Mouse (Mus musculus): Measurements from ENCODE around the gene Cgnl1. TPM values are rescaled to one million over a fixed set of nuclear protein-coding genes. Genes with fewer than 3 reads are reported as not detected.

Gene Cgnl1
- polyA plus RNA-seq, 1 experiment from 2014 or later = 4.6 TPM

DNA sequence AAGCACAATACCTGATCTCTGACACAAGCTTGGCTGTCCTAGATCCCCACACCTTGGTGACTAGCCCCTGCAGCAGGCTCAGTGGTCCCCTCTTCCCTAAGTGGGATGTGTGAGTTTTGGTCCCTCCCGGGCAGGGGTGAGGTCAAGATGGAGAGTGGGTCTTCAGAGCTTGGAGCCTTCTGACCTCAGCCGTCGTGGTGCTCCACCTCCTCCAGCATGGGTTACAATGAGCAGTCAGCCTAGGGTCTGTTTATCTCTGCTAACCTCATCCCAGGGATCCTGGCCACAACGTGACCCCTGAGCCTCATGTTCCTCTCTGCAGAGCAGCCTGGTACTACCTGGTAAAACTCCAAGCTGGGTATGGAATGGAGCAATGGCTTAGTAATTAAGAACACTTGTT, 36.4 kb upstream of the Cgnl1 start:
- Histone ChIP-seq H3K4me2 (no peak overlapping the region), H3K9me3 (ENCODE audit: control insufficient read depth, low read length) (no peaks in the 10 kb centered on the region), H3K9ac (ENCODE audit: low read length) (no peak overlapping the region), H3K4me1 (ENCODE audit: control insufficient read depth, insufficient read depth, low read length) (no peaks in the 10 kb centered on the region), H3K27me3 (ENCODE audit: control insufficient read depth, insufficient read depth, low read length) (no peaks in the 10 kb centered on the region; the same call in none of the 2 replicates), H3K36me3 (ENCODE audit: control insufficient read depth, insufficient read depth, low read length) (no peaks in the 10 kb centered on the region), H3K27ac (ENCODE audit: low read depth, low read length) (no peak overlapping the region), H3K4me3 (ENCODE audit: low read depth, low read length) (no peak overlapping the region)
- ATAC-seq (ENCODE audit: low FRiP score) = no peak
- DNase-seq (ENCODE audit: low spot score, missing footprints) = peak; percentile 65
- WGBS = 65% methylated on average over 4 of the region's 4 CpGs

DNA sequence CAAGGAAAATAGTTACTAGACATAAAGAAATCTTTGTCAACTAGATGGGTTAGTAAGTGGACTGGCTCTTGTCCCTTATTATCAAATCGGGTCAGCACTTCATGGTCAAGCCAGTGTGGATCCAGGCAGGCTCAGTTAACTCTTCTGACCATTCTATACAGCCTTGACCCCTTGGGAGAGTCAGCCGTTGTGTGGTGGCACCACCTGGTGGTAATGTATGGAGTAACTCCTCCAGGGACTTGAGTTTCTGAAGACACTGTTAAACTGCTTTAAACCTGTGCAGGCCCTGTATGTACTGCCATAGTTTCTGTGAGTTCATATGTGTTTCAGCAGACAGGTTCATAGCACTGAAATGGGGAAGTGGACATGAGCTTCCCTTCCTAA, 35.0 kb upstream of the Cgnl1 start:
- H3K4me3 ChIP-seq (ENCODE audit: low read depth, low read length) = no peak overlapping the region
- no peak overlapping the region for H3K27ac ChIP-seq (ENCODE audit: low read depth, low read length)
- no peaks in the 10 kb centered on the region for H3K4me1 ChIP-seq (ENCODE audit: control insufficient read depth, insufficient read depth, low read length)
- no peak overlapping the region for H3K4me2 ChIP-seq
- 12% methylated on average over 2 of the region's 2 CpGs for WGBS
- peak; percentile 96 for DNase-seq (ENCODE audit: low spot score, missing footprints)
- H3K36me3 ChIP-seq (ENCODE audit: control insufficient read depth, insufficient read depth, low read length) = no peaks in the 10 kb centered on the region
- no peaks in the 10 kb centered on the region for H3K9me3 ChIP-seq (ENCODE audit: control insufficient read depth, low read length)
- ATAC-seq (ENCODE audit: low FRiP score) = peak; percentile 61
- H3K9ac ChIP-seq (ENCODE audit: low read length) = no peak overlapping the region
- H3K27me3 ChIP-seq (ENCODE audit: control insufficient read depth, insufficient read depth, low read length) = no peaks in the 10 kb centered on the region; the same call in none of the 2 replicates

DNA sequence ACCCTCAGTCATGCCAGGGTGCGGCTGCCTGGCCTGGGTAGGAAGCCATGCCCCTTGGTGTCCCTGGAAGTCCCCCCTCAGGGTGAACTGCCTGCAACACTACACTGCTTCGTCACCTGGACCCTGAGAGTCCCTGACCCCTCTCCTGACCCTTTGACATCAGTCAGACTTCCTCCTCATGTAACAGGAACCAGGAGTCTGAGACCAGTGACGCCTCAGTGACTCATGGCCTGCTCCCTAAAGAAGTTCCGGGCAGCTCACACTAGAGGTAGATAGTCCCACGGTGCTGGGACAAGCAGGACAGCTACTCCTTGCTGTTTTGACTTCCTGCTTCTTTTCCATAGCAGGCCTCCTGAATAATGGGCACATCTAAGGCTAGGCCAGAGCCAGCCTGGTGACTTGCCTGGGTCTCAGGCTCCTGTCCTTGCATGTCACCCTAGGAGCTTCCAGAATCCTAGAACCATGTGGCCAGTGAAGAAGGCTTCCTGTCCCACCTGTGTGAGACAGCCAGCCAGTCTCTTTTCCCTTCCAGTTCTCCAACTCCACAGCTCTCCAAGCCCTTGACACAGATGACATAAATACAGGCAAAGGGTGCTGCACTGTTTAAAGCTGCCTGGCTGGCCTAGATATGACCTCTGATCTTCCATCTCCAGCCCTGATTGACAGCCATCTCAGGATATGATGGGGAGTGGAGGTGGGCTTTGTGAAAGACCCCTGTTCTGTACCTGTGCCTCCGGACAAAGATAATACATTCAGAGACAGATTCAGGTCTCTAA, 34.4 kb upstream of the Cgnl1 start:
- H3K9ac ChIP-seq (ENCODE audit: low read length) = no peak overlapping the region
- no peak overlapping the region for H3K4me2 ChIP-seq
- H3K9me3 ChIP-seq (ENCODE audit: control insufficient read depth, low read length) = no peaks in the 10 kb centered on the region
- no peaks in the 10 kb centered on the region for H3K4me1 ChIP-seq (ENCODE audit: control insufficient read depth, insufficient read depth, low read length)
- WGBS = 70% methylated on average over 6 of the region's 6 CpGs
- no peaks in the 10 kb centered on the region for H3K36me3 ChIP-seq (ENCODE audit: control insufficient read depth, insufficient read depth, low read length)
- no peak overlapping the region for H3K27ac ChIP-seq (ENCODE audit: low read depth, low read length)
- ATAC-seq (ENCODE audit: low FRiP score) (0 out of 2 replicates have a peak, but pooled peaks have one; percentile 22), DNase-seq (ENCODE audit: low spot score, missing footprints) (peak; percentile 81)
- H3K4me3 ChIP-seq (ENCODE audit: low read depth, low read length) = no peak overlapping the region
- H3K27me3 ChIP-seq (ENCODE audit: control insufficient read depth, insufficient read depth, low read length) = no peaks in the 10 kb centered on the region; the same call in none of the 2 replicates

DNA sequence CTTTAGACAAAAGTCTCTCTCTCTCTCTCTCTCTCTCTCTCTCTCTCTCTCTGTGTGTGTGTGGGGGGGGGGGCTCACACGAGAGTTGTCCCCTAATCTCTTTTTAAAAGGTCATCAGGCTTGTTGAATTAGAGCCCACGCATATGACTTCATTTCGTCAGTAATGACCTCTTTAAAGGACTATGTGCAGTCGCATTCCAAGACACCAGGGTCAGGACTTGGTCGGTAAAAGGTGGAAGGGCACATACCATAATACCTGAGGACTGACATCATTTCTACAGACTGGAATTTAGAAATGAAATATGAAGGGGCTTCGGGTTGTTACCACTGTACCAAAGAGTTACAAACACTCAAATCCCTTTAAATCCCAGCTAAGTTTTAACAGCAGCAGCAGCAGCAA, 32.7 kb upstream of the Cgnl1 start:
- H3K27ac ChIP-seq (ENCODE audit: low read depth, low read length) = no peak overlapping the region
- ATAC-seq (ENCODE audit: low FRiP score) (no peak), DNase-seq (ENCODE audit: low spot score, missing footprints) (peak; percentile 57)
- H3K4me2 ChIP-seq = no peak overlapping the region
- H3K9me3 ChIP-seq (ENCODE audit: control insufficient read depth, low read length) = no peaks in the 10 kb centered on the region
- no peak overlapping the region for H3K4me3 ChIP-seq (ENCODE audit: low read depth, low read length)
- H3K9ac ChIP-seq (ENCODE audit: low read length) = no peak overlapping the region
- no peaks in the 10 kb centered on the region for H3K36me3 ChIP-seq (ENCODE audit: control insufficient read depth, insufficient read depth, low read length)
- WGBS = 38% methylated on average over 6 of the region's 6 CpGs
- H3K4me1 ChIP-seq (ENCODE audit: control insufficient read depth, insufficient read depth, low read length) = no peaks in the 10 kb centered on the region
- H3K27me3 ChIP-seq (ENCODE audit: control insufficient read depth, insufficient read depth, low read length) = no peaks in the 10 kb centered on the region; the same call in 1 of the 2 replicates

DNA sequence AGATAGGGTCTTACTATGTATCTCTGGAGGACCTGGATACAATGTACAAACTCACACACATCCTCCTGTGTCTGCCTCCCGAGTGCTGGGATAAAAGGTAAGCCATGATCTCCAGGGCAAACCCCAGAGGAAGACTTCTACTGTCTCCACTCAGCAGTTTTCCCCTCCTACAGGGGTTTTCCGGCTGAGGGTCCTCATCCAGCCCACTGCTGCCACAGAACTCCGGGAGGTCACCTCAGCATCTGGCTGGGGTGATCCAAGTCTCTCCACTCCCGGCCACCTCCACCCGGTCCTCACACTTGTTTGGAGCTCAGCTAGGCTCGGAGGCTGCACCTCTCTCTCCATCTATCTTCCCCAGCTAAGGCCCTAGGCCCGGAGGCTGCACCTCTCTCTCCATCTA, 31.9 kb upstream of the Cgnl1 start:
- H3K4me3 ChIP-seq (ENCODE audit: low read depth, low read length) = no peak overlapping the region
- DNase-seq (ENCODE audit: low spot score, missing footprints) (peak; percentile 81), ATAC-seq (ENCODE audit: low FRiP score) (no peak)
- no peak overlapping the region for H3K9ac ChIP-seq (ENCODE audit: low read length)
- H3K4me2 ChIP-seq = no peak overlapping the region
- H3K4me1 ChIP-seq (ENCODE audit: control insufficient read depth, insufficient read depth, low read length) = no peaks in the 10 kb centered on the region
- H3K27ac ChIP-seq (ENCODE audit: low read depth, low read length) = no peak overlapping the region
- no peaks in the 10 kb centered on the region for H3K36me3 ChIP-seq (ENCODE audit: control insufficient read depth, insufficient read depth, low read length)
- H3K9me3 ChIP-seq (ENCODE audit: control insufficient read depth, low read length) = no peaks in the 10 kb centered on the region
- WGBS = 76% methylated on average over 7 of the region's 7 CpGs
- H3K27me3 ChIP-seq (ENCODE audit: control insufficient read depth, insufficient read depth, low read length) = no peaks in the 10 kb centered on the region; the same call in 1 of the 2 replicates

DNA sequence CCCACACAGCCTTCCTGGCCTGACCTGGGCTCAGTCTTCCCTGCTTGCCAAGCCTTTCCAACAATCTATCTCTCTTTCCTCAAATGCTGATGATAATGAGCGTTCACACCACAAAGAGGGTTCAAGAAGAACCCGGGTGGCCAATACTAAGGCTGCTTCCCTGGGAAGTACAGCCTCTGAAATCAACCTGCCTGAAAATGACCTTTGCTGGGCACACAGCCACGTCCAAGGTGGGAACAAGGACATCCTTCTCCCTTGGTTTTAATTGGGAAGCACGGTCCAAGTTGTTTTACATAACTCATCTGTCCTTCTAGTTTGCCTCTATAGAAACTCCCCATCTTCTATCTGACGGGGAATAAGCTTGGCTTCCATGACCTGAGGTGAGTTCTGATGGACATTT, 28.2 kb upstream of the Cgnl1 start:
- ATAC-seq (ENCODE audit: low FRiP score) (no peak), DNase-seq (ENCODE audit: low spot score, missing footprints) (no peak)
- WGBS = 89% methylated on average over 5 of the region's 5 CpGs
- Histone ChIP-seq H3K4me1 (ENCODE audit: control insufficient read depth, insufficient read depth, low read length) (no peaks in the 10 kb centered on the region), H3K36me3 (ENCODE audit: control insufficient read depth, insufficient read depth, low read length) (no peaks in the 10 kb centered on the region), H3K9me3 (ENCODE audit: control insufficient read depth, low read length) (no peaks in the 10 kb centered on the region), H3K27me3 (ENCODE audit: control insufficient read depth, insufficient read depth, low read length) (no peaks in the 10 kb centered on the region), H3K4me3 (ENCODE audit: low read depth, low read length) (no peak overlapping the region), H3K27ac (ENCODE audit: low read depth, low read length) (no peak overlapping the region), H3K9ac (ENCODE audit: low read length) (no peak overlapping the region), H3K4me2 (no peak overlapping the region)

DNA sequence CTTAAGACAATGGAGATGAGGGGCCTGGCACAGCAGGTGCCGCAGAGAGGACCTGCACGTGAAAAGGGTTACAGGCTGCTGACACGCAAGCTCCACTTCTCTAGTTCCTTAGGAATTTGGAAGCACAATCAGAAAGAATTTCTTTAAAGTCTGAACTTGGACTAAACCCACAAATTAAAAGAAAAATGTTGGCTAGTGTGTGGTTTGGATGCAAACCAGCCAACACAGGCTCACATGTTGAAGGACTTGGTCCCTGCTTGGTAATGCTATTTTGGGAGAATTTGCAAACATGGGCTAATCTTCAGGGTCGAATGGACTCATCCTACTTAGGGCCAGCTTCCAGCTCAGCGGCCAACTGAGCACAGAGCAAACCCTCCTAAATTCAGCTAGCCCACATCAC, 26.8 kb upstream of the Cgnl1 start:
- Histone ChIP-seq H3K9ac (ENCODE audit: low read length) (no peak overlapping the region), H3K27ac (ENCODE audit: low read depth, low read length) (no peak overlapping the region), H3K36me3 (ENCODE audit: control insufficient read depth, insufficient read depth, low read length) (no peaks in the 10 kb centered on the region), H3K4me1 (ENCODE audit: control insufficient read depth, insufficient read depth, low read length) (no peaks in the 10 kb centered on the region), H3K4me2 (no peak overlapping the region), H3K27me3 (ENCODE audit: control insufficient read depth, insufficient read depth, low read length) (no peaks in the 10 kb centered on the region), H3K4me3 (ENCODE audit: low read depth, low read length) (no peak overlapping the region), H3K9me3 (ENCODE audit: control insufficient read depth, low read length) (no peaks in the 10 kb centered on the region)
- ATAC-seq (ENCODE audit: low FRiP score) (no peak), DNase-seq (ENCODE audit: low spot score, missing footprints) (no peak)
- WGBS = 55% methylated on average over 5 of the region's 5 CpGs

DNA sequence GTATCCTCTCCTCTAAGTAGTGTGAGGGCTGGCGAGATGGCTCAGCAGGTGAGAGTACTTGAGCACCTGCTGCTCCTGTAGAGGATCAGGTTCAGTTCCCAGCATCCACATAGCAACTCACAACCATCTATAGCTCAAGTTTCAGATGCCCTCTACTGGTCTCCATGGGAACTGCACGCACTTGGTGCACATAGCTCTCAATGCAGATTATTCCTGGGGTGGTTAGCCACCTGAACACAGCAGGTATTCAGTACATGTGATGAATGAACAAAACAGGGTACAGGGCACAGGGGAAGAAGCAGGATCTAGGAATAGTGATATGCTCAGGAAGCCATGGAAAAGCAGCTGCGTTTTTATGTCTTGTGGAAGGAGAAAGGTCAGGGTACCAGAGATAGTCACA, 6.0 kb upstream of the Cgnl1 start:
- H3K36me3 ChIP-seq (ENCODE audit: control insufficient read depth, insufficient read depth, low read length) = no peaks in the 10 kb centered on the region
- no peak overlapping the region for H3K4me3 ChIP-seq (ENCODE audit: low read depth, low read length)
- ATAC-seq (ENCODE audit: low FRiP score) = no peak
- DNase-seq (ENCODE audit: low spot score, missing footprints) = peak; percentile 79
- 89% methylated on average over 3 of the region's 3 CpGs for WGBS
- H3K4me2 ChIP-seq = no peak overlapping the region
- H3K9ac ChIP-seq (ENCODE audit: low read length) = no peak overlapping the region
- H3K27me3 ChIP-seq (ENCODE audit: control insufficient read depth, insufficient read depth, low read length) = no peaks in the 10 kb centered on the region
- H3K9me3 ChIP-seq (ENCODE audit: control insufficient read depth, low read length) = no peaks in the 10 kb centered on the region
- no peaks in the 10 kb centered on the region for H3K4me1 ChIP-seq (ENCODE audit: control insufficient read depth, insufficient read depth, low read length)
- no peak overlapping the region for H3K27ac ChIP-seq (ENCODE audit: low read depth, low read length)

DNA sequence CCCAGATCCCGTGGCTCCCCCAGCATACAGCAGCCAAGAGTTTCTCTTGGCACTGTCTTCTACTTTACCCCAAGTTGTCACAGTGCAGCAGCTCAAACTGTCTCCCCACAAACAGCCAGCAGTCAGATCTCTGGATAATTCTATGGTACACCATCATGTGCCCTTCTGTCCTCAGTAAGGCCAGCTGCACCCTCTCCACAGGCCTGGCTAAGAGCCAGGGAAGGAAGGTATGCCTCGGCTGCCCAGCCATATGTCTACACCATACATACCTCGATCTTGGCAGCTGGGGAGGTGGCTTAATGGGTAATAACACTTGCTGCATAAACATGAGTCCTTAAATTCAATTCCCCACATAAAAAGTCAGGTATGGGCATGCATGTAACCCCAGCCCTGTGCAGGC, 4.9 kb upstream of the Cgnl1 start:
- DNase-seq (ENCODE audit: low spot score, missing footprints) (no peak), ATAC-seq (ENCODE audit: low FRiP score) (no peak)
- Histone ChIP-seq H3K4me3 (ENCODE audit: low read depth, low read length) (no peak overlapping the region), H3K27ac (ENCODE audit: low read depth, low read length) (no peak overlapping the region), H3K27me3 (ENCODE audit: control insufficient read depth, insufficient read depth, low read length) (0 out of 2 replicates have a peak, but pooled peaks cover 2% of the 10 kb centered on the region), H3K36me3 (ENCODE audit: control insufficient read depth, insufficient read depth, low read length) (no peaks in the 10 kb centered on the region), H3K4me1 (ENCODE audit: control insufficient read depth, insufficient read depth, low read length) (no peaks in the 10 kb centered on the region), H3K9ac (ENCODE audit: low read length) (no peak overlapping the region), H3K9me3 (ENCODE audit: control insufficient read depth, low read length) (no peaks in the 10 kb centered on the region), H3K4me2 (no peak overlapping the region)
- 78% methylated on average over 3 of the region's 3 CpGs for WGBS

All from midbrain, embryonic 11.5 days (tissue).